Mouse (Mus musculus) limb, embryonic 11.5 days (tissue): Measurements from ENCODE around the gene Crk. TPM values are rescaled to one million over a fixed set of nuclear protein-coding genes. Genes with fewer than 3 reads are reported as not detected.

Experiments
- ATAC-seq: fragments of 200-750 bp; cut with Nextera tagmentation; 2 replicates; pipeline ENCODE4 v1.8.0; 2017; ENCODE audit warnings: low read depth; ENCODE audit not compliant: insufficient number of reproducible peaks, low FRiP score, low TSS enrichment
- DNase-seq: peaks from one replicate; pipeline ENCODE4 v3.0.0-alpha.2; 2015; ENCODE audit warnings: low spot score
- H3K27ac ChIP-seq: fragments of 300-500 bp; sonication (generic); replicated peaks from 2 replicates; pipeline ENCODE4 v1.5.1; 2014; ENCODE audit warnings: low read depth, mild to moderate bottlenecking, low read length
- H3K27me3 ChIP-seq: fragments of 300-500 bp; sonication (generic); 2 replicates; pipeline ENCODE4 v1.6.1; 2014; ENCODE audit warnings: mild to moderate bottlenecking, low read length, mixed read lengths; ENCODE audit not compliant: control insufficient read depth, insufficient read depth
- H3K36me3 ChIP-seq: fragments of 300-500 bp; sonication (generic); 2 replicates; pipeline ENCODE4 v1.6.1; 2014; ENCODE audit warnings: mild to moderate bottlenecking, low read length, moderate library complexity, mixed read lengths; ENCODE audit not compliant: control insufficient read depth, insufficient read depth
- H3K4me1 ChIP-seq: fragments of 300-500 bp; sonication (generic); 2 replicates; pipeline ENCODE4 v1.6.1; 2014; ENCODE audit warnings: low read length, mixed read lengths; ENCODE audit not compliant: control insufficient read depth, insufficient read depth
- H3K4me2 ChIP-seq: fragments of 300-500 bp; sonication (generic); 2 replicates; pipeline ENCODE4 v1.6.1; 2014; ENCODE audit warnings: low read depth, mild to moderate bottlenecking, moderate library complexity; ENCODE audit not compliant: severe bottlenecking
- H3K4me3 ChIP-seq: fragments of 300-500 bp; sonication (generic); 2 replicates; pipeline ENCODE4 v1.5.1; 2014; ENCODE audit warnings: low read depth, low read length
- H3K9ac ChIP-seq: fragments of 300-500 bp; sonication (generic); 2 replicates; pipeline ENCODE4 v1.6.1; 2014; ENCODE audit warnings: mild to moderate bottlenecking, low read length
- H3K9me3 ChIP-seq: fragments of 300-500 bp; sonication (generic); 2 replicates; pipeline ENCODE4 v1.6.1; 2016; ENCODE audit warnings: low read length; ENCODE audit not compliant: control insufficient read depth
- WGBS: fragments of 180-500 bp; shearing (Covaris S2); extraction: QIAGEN DNeasy Blood & Tissue Kit; methylation state at CpG from one replicate; pipeline ENCODE4 v1.1.7; 2014; 5-methylcytosine and 5-hydroxymethylcytosine counted together
- polyA plus RNA-seq: library from polyadenylated mRNA; unstranded; fragments of >200 nt; fragmentation: Nextera tagmentation; extraction: Ambion mirVana; gene quantifications from 2 replicates; pipeline ENCODE4 v1.2.1, GENCODE M21; 2014

The Crk gene
- polyA plus RNA-seq, 1 experiment from 2014 or later: 107 TPM

DNA sequence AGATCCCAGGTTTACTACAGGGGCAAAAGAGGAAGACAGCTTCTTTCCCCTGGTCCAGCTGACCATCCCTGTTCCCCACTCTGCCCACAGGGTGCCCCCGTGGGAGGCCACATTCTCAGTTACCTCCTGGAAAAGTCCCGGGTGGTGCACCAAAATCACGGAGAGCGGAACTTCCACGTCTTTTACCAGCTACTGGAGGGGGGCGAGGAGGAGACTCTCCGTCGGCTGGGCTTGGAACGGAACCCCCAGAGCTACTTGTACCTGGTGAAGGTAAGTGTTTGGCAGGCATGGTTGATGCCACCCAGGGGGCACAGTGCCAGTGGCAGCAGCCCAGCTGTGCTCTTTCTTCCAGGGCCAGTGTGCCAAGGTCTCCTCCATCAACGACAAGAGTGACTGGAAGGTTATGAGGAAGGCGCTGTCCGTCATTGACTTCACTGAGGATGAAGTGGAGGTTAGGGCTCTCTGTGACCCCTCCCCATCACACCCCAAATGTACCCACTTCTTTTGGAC, 18.9 kb upstream of the Crk start:
- Histone ChIP-seq H3K4me3 (no peak overlapping the region), H3K9me3 (no peaks in the 10 kb centered on the region), H3K27ac (no peak overlapping the region), H3K4me1 (peaks cover 5% of the 10 kb centered on the region; the same call in 1 of the 2 replicates), H3K27me3 (peaks cover under 1% of the 10 kb centered on the region; the same call in 1 of the 2 replicates), H3K9ac (no peak overlapping the region), H3K36me3 (peaks cover 6% of the 10 kb centered on the region; the same call in 1 of the 2 replicates), H3K4me2 (no peak overlapping the region)
- WGBS: 94% methylated on average over 12 of the region's 12 CpGs
- ATAC-seq: no peak
- DNase-seq: no peak

DNA sequence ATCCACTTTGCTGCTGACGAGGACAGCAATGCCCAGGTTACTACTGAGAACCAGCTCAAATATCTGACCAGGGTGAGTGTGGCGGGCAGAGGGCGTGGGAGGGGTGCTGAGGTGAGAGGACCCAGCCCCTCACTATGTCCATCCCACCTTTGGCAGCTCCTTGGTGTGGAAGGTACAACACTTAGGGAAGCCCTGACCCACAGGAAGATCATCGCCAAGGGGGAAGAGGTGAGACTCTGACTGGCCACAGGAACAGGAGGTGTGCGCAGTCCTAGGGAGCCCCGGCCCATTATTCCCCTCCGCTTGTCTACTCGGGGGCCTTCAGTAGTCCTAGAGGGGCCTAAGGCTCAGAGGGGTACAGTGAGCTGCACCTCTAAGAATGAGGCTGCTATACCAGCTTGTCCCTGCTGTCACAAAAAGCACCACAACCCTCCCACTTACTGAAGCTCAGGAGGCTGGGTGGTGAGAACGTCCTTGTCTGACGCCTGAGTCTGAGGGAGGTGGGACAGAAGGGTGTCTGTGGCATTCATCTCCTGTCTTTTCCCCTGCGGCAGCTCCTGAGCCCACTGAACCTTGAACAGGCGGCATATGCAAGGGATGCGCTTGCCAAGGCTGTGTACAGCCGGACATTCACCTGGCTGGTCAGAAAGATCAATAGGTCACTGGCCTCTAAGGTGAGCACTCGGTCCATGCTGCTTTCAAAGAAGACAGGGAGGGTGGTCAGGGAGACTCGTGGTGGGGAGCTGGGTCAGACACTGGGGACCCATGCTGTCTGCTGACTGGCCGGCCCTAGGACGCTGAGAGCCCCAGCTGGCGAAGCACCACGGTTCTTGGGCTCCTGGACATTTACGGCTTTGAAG, 17.9 kb upstream of the Crk start:
- Histone ChIP-seq H3K9ac (no peak overlapping the region), H3K36me3 (peaks cover 6% of the 10 kb centered on the region; the same call in 1 of the 2 replicates), H3K9me3 (no peaks in the 10 kb centered on the region), H3K27me3 (no peaks in the 10 kb centered on the region), H3K4me1 (peaks cover 3% of the 10 kb centered on the region; the same call in 1 of the 2 replicates), H3K27ac (no peak overlapping the region), H3K4me3 (no peak overlapping the region), H3K4me2 (no peak overlapping the region)
- WGBS: 89% methylated on average over 21 of the region's 21 CpGs
- ATAC-seq: no peak
- DNase-seq: no peak

DNA sequence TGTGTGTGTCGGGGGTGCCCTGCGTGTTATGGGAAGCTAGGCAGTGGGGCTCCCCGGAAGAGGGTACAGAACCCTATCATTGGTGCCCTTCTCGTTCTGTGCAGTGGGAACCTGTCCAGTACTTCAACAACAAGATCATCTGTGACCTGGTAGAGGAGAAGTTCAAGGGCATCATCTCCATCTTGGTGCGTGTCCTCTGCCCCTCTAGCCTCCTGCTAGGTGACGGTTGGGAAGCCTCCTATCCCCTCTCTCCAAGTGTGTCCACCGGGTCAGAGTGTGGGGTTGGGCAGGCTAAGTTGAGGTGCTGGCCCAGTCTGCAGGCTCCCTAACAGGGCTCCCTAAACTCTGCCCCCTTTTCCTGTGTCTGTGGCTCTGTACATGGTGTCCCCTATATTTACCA, 16.9 kb upstream of the Crk start:
- Histone ChIP-seq H3K4me2 (no peak overlapping the region), H3K4me3 (no peak overlapping the region), H3K36me3 (peaks cover 6% of the 10 kb centered on the region; the same call in 1 of the 2 replicates), H3K9me3 (no peaks in the 10 kb centered on the region), H3K27me3 (no peaks in the 10 kb centered on the region), H3K27ac (no peak overlapping the region), H3K9ac (no peak overlapping the region), H3K4me1 (no peaks in the 10 kb centered on the region)
- 91% methylated on average over 7 of the region's 7 CpGs for WGBS
- ATAC-seq (no peak), DNase-seq (no peak)

DNA sequence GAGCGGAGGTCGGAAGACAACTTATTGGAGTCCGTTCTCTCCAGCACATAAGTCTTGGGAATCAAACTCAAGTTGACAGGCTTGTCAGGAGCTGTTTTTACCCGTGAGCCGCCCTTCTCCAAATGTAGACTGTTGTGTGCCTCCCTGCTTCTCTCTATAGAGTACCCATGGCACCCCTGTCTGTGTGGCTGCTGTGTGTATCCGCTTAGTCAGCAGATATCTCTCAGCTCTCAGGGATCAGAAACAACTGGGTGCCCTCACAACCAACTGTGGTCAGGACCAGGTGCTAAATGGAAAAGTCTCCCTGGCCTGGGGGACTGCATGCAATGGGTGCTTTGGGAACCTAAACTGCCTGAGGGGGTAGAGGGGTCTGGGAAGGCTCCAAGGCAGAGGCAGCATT, 12.8 kb upstream of the Crk start:
- WGBS: 95% methylated on average over 6 of the region's 6 CpGs
- Histone ChIP-seq H3K9ac (no peak overlapping the region), H3K4me2 (no peak overlapping the region), H3K4me1 (no peaks in the 10 kb centered on the region), H3K27ac (no peak overlapping the region), H3K27me3 (no peaks in the 10 kb centered on the region), H3K4me3 (no peak overlapping the region), H3K36me3 (peaks cover 16% of the 10 kb centered on the region), H3K9me3 (no peaks in the 10 kb centered on the region)
- ATAC-seq: no peak
- DNase-seq: no peak

DNA sequence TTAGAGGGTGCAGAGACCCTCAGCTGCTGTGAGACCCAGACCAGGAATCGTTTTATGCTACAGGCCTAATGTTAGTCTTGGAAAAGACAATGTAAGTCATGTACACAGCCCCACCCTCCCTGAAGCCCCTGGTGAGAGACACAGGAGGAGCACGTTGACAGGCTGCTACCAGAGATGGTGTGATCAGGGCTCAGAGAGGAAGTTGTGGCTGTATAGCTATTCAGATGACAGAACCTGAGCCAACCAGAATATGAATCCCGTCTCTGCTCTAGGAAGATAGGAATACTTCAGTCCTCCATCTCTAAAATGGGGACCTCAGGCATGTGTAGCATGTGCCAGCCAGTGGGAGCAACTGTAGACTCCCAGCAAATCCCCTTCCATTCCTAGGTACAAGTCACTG, 10.4 kb upstream of the Crk start:
- DNase-seq (no peak), ATAC-seq (no peak)
- H3K4me1 ChIP-seq: no peaks in the 10 kb centered on the region
- H3K4me3 ChIP-seq: no peak overlapping the region
- H3K27ac ChIP-seq: no peak overlapping the region
- H3K36me3 ChIP-seq: peaks cover 13% of the 10 kb centered on the region
- H3K9me3 ChIP-seq: no peaks in the 10 kb centered on the region
- H3K4me2 ChIP-seq: no peak overlapping the region
- no peak overlapping the region for H3K9ac ChIP-seq
- whole genome bisulfite sequencing: 88% methylated on average over 3 of the region's 3 CpGs
- no peaks in the 10 kb centered on the region for H3K27me3 ChIP-seq

DNA sequence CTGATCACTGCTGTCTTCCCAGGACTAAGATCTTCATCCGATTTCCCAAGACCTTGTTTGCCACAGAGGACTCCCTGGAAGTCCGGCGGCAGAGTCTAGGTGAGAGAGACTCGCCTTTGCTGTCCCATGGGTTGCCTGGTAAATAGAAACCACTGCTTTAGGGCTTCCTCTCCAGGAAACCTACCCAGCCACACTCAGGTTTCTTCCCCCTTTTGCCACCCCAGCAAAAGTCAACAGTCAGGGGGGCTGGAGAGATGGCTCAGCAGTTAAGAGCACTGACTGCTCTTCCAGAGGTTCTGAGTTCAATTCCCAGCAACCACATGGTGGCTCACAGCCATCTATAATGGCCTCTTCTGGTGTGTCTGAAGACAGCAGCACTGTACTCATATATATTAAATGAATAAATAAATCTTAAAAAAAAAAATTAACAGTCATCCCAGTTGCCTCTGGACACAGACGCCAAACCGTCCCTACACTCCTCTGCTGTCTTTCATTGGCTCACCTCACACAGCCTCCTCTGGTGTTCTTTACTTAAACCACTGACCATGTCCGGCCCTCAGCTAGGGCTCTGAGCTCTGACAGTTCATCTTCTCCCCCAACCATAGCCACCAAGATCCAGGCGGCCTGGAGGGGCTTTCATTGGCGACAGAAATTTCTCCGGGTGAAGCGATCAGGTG, 9.7 kb upstream of the Crk start:
- peaks cover 13% of the 10 kb centered on the region for H3K36me3 ChIP-seq
- H3K27ac ChIP-seq: no peak overlapping the region
- WGBS: 88% methylated on average over 11 of the region's 11 CpGs
- ATAC-seq: no peak
- H3K9me3 ChIP-seq: no peaks in the 10 kb centered on the region
- H3K4me1 ChIP-seq: no peaks in the 10 kb centered on the region
- no peak overlapping the region for H3K4me3 ChIP-seq
- H3K27me3 ChIP-seq: no peaks in the 10 kb centered on the region
- H3K4me2 ChIP-seq: no peak overlapping the region
- no peak overlapping the region for H3K9ac ChIP-seq
- DNase-seq: no peak

DNA sequence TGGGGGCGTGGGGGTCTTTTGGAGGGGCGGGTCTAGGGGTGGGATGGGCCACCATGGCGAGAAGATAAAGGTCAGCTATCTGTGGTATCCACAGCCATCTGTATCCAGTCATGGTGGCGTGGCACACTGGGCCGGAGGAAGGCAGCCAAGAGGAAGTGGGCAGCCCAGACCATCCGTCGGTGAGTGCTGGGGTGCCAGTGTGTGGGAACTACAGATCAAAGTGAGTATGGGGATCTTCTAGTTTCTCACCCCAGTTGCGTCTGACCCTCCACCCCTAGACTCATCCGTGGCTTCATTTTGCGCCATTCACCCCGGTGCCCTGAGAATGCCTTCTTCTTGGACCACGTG, 9.2 kb upstream of the Crk start:
- H3K9me3 ChIP-seq: no peaks in the 10 kb centered on the region
- ATAC-seq (no peak), DNase-seq (no peak)
- H3K27me3 ChIP-seq: no peaks in the 10 kb centered on the region
- H3K4me2 ChIP-seq: no peak overlapping the region
- no peaks in the 10 kb centered on the region for H3K4me1 ChIP-seq
- WGBS: 86% methylated on average over 12 of the region's 12 CpGs
- no peak overlapping the region for H3K9ac ChIP-seq
- H3K36me3 ChIP-seq: peaks cover 13% of the 10 kb centered on the region
- no peak overlapping the region for H3K4me3 ChIP-seq
- H3K27ac ChIP-seq: no peak overlapping the region

DNA sequence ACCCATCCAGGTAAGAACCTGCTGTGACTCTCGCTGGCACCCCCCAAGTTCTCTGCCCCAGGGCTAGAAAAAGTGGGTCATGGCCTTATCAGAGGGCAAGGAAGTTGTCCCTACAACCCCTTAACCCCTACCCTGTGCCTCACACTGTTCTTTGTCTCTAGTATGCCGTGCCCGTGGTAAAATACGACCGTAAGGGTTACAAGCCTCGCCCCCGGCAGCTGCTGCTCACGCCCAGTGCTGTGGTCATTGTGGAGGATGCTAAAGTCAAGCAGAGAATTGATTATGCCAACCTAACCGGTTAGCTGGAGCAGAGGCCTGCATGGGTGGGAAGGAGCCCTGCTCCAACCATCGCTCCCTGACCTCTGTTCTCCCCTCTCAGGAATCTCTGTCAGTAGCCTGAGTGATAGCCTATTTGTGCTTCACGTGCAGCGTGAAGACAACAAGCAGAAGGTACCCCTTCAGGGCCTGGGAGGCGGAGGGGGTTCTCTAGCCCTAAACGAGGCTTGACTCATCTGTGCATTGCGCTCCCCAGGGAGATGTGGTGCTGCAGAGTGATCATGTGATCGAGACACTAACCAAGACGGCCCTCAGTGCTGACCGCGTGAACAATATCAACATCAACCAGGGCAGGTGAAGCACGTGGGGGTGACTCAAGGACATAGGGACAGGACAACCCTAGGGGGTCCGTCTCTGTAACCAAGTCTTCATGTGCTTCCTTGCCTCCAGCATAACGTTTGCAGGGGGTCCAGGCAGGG, 7.5 kb upstream of the Crk start:
- Histone ChIP-seq H3K9ac (no peak overlapping the region), H3K27ac (no peak overlapping the region), H3K9me3 (no peaks in the 10 kb centered on the region), H3K36me3 (peaks cover 13% of the 10 kb centered on the region), H3K27me3 (no peaks in the 10 kb centered on the region), H3K4me2 (no peak overlapping the region), H3K4me1 (no peaks in the 10 kb centered on the region), H3K4me3 (no peak overlapping the region)
- DNase-seq (no peak), ATAC-seq (no peak)
- WGBS: 85% methylated on average over 22 of the region's 22 CpGs
